Mouse (Mus musculus) right cerebral cortex, postnatal 4 days (tissue): ENCODE measurements around the gene Optc.

Experiments used
- DNase-seq: peaks from one replicate; pipeline ENCODE4 v3.0.0-alpha.2; 2022

Gene Optc

DNA sequence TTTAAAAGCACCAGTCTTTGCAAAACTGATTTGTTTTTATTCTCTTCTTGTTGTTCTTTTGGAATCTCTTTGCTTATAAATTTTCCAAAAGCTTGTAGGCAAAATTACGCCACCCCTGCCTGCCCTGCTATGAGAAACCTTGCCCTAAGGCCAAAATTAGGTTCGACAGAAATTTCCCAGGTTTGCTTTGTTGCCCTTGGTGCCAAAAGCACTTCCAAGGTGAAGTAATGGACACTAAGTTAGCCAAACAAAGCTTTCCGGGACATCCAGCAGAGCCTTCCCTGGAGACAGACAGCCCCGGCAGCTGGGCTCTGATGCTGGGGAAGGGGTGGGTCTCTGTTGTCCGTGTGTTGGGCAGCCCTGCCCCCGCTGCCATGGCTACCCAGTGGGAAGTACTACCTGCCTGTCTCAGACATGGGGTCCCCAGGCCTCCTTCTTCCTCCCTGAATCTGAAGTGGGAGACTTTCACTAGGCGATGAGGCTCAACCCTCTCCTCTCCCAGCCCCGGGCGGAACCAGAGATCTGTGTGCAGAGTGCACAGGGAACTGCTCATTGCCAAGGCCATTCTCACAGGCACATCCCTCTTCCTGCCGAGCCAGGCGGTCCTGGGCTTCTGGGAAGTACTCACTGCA is 9.8 kb upstream of the Optc start:
- no peak for DNase-seq

- peak; percentile 45 for DNase-seq
These were observed 8.0 kb upstream of the Optc start for GRCm38 (mm10) chr1:133915723-133916355.

GRCm38 (mm10) chr1:133915115-133915514 is 7.3 kb upstream of the Optc start:
- DNase-seq = no peak

- DNase-seq = no peak
These were observed 5.2 kb upstream of the Optc start for GRCm38 (mm10) chr1:133913018-133913417.

DNA sequence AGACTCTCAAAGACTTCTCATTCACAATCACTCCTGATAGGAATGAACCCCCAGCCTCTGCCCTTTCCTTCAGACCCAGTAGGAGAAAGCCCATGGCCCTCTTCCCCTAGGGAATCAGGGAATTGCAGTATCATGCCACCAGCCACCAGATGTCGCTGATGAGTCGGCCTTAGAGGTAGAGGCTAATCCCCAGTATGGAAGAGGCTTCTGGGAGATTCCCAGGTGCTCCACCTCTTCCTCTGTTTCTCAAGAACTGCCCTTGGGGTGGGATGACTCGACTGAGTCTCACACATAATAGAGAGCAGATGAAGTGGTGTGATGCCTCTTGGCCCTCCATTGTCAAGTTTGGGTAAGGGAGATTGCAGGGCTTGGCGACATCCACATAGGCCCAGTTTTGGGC is 3.7 kb upstream of the Optc start:
- DNase-seq = peak; percentile 85

DNA sequence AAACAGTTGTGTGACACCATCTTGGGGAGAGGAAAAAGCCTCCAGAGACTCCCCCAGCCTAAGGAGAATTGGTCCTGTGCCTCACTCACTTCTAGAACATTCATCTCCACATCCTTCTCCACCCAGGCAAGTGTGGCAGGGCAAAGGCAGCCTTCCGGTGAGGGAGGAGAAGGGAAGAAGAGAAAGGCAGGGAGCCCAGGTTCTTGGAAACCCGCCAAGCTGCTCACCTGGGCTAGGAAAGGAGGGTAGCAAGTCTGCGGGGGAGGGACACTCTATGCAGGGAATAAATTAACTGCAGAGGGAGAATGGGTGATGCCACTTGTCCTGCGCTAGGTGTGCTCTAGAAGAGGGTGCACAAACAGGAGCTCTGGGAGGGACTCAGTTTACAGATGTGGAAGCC is 3.2 kb upstream of the Optc start:
- no peak for DNase-seq

DNA sequence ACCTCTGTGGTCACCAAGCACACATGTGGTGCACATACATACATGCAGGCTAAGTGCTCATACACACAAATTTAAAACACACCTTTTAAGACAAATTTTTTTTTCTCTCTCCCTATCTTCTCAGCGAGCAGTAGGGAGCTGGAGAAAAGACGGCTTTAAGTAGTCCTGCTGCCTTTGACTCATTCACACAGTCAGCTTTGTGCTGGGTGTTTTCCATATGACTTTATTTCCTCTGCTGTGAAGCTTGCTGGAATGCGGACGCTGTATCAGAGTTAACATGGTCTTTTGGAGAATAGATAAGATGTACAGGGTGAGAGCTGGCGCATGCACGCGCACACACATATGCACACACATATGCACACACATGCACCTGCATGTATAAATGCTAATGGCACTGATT is 2.3 kb upstream of the Optc start:
- DNase-seq = no peak

- peak; percentile 61 for DNase-seq
These were observed 1.1 kb upstream of the Optc start for GRCm38 (mm10) chr1:133908659-133909575.

GRCm38 (mm10) chr1:133906420-133906819 is 1.4 kb downstream of the Optc start:
- no peak for DNase-seq

DNA sequence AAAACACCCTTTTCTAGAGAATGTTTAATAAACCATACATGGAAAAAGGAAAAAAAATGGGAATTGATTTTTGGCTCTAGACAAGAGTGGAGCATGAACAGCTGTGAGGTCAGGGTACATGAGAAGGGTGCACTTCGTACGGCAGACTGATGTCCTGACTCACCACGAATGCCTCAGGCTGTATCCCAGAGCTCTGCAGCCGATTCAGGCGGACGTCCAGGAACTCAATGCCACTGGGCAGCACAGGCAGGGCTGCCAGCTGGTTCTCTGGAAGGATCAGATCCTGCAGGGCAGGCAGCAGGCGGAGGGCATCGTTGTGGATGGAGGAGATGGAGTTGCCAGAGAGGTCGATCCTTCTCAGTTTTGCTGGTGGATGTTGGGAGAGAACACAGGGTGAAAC is 7.0 kb downstream of the Optc start:
- no peak for DNase-seq

- DNase-seq = no peak
These were observed 8.7 kb downstream of the Optc start for GRCm38 (mm10) chr1:133899043-133899542.

DNA sequence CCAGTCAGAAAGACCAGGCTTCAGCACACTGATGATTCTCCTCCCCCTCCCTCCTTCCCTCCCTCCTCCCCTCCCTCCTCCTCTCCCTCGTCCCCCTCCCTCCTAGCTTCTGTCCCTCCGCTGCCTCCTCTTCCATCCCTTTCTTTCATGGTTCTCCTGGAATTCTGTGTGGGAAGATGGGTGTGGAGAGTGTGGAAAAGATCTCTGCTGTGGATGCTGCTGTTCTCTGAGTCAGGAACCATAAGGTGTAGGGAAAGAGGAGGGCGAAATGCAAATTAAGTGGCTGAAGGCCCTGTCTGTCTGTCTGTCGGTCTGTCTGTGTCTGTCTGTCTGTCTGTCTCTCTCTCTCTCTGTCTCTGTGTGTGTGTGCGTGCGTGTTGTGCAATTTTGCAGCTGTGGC is 10.5 kb downstream of the Optc start:
- DNase-seq = no peak

DNA sequence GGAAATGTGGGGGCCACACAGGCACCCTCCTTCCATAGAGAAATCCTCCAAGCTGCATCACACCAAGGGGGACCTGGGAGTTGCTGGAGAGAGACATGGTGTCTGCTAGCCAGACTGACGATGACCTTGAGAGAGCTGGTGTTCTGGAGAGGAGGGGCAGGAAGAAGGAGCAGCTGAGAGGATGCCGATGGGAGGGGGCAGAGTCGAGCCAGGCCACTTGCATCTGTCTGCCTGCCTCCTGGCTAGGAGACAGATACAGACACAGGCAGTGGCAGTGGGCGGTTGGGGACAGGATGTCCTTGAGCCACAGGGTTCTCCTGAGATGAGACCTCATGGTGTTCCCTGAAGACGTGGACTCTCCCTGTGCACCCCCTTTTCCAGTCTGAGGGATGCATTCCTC is 16.3 kb downstream of the Optc start:
- DNase-seq = no peak

GRCm38 (mm10) chr1:133889949-133890598 is 17.7 kb downstream of the Optc start:
- no peak for DNase-seq

- DNase-seq = no peak
These were observed 20.1 kb downstream of the Optc start for GRCm38 (mm10) chr1:133887538-133888250.

DNA sequence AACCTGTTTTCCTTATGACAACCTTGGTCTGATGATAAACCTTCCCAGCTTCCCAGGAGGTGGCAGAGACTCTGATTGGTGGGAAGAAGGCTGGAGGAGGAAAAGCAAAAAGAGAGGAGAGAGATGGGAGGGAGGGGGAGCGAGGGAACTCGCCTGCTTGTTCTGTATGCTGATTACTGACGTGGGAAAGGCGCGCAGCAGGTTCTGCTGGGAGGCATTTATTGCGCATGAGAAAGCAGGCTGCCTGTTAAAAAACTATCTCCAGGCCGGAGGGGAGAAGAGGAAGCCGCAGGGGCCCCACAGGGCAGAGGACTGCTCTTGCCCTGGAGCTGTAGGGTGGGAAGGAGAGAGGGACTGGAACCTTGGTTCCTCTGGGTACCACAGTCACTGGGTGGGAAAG is 20.8 kb downstream of the Optc start:
- peak; percentile 52 for DNase-seq

DNA sequence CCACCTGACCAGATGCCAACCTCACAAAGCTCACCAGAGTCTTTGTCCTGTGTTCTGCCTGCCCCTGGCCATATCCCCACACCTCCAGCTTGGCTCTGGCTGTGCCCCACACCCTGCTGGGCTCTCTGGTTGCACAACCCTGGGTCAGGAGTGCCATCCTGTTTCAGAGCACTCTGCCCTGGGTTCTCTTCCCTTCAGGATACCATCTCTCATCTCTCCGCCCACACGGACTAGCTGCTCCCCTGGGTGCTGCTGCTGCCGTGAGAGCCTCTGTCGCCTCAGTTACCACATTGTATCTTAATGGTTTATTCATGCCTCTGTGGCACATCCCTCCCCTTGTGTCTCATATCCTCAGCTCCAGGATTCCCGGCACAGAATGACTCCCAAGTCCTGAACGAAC is 21.4 kb downstream of the Optc start:
- no peak for DNase-seq

DNA sequence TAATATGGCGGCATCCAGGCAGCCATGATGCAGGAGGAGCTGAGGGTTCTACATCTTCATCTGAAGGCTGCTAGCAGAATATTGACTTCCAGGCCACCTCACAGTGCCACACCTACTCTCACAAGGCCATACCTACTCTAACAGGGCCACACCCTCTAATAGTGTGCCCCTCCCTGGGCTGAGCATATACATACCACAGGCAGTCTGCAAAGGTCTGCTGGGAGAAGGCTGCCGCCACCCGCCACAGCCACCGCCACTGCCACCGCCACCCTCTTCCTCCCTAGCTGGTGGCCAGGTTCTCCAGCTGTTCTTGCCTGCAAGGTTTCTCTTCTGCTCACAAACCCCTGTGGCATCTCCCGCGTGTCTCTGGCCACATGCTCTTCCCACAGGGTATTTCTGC is 22.0 kb downstream of the Optc start:
- no peak for DNase-seq

DNA sequence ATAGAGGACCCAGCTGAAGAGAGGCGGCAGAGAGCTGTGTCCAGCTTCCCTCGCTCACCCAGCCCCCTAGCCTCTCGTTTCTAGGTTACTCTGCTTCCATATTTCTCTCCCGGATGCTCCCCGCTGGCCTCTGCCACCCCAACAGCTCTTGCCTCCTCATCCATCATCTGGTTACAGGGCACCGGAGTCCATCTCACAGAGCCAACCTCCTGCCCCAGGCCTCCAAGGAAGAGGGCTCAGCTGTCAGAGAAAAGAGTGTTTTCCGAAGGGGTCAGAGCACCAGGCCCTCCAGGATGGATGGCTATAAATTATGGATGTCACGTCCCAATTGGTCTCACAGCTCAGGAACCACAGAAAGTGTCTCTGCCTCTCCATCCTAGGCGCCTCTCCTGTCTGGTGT is 23.1 kb downstream of the Optc start:
- DNase-seq = no peak

GRCm38 (mm10) chr1:133884090-133884489 is 23.7 kb downstream of the Optc start:
- no peak for DNase-seq

DNA sequence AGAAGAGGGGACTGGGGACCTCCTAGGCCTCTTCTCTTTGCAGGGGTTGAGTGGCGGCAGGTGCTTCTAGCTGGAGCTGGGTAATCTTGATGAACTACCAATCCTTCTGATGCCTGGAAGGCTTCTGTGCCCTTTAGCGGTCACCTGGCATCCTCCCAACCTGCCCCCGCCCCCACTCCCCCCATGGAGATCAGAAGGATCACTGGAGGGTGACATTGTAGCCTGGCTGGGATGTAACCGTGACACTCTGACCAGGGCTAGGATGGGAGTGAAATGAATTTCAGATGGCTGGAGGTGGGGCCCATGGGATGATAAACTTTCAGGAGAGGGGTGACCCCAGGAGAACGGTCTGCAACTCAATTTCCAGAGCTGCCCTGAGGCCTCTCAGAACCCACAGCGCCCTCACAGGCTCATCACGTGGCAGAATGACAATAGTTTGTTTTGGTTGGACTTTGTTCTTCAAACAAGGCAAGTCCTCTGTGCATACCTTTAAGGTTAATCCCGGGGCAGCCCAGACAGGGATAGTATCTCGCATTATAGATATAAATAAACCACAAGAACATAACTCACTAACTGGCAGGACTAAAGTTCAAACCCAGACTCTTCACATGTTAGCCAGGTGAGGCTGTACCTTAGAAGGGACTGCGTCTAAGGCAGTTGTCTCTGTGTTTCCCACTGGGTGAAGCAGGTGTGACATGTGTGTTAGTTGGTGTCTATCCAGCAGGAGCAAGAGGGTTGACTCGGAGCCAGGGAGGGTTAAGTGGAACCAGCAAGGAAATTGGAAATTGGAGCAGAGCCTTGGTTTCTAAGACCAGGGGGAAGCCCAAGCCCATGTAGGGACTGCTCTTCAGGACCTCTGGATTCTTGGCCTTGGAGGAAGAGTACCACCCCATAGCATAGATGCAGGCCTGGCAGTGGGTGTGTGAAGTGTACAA is 25.2 kb downstream of the Optc start:
- no peak for DNase-seq
